In genomic region chr3:130288756-130289155, GRCm38 (mm10) we compare ENCODE assay signal across 18 mouse cellular contexts.
DNase-seq lines count a peak whose midpoint lies in the region; ATAC-seq and TF ChIP-seq lines count a peak whose summit lies in the region.
"Had no signal": no experiment of that assay in that cellular context is flagged by ENCODE, and none has a peak within 500 bp of the region (broad histone marks: within the 10 kb centered on the region; RNA-seq: fewer than 3 reads in every experiment).

No protein-coding gene starts in this region.

- H3K4me2 ChIP-seq in hindbrain, embryonic 14.5 days (replicated peaks) = no peak overlapping the region
- H3K4me2 ChIP-seq in forebrain, embryonic 11.5 days (ENCODE audit: low read depth, low read length, severe bottlenecking) = no peak overlapping the region
- no peak overlapping the region for H3K4me2 ChIP-seq in forebrain, embryonic 13.5 days
- no peak overlapping the region for H3K4me2 ChIP-seq in midbrain, embryonic 13.5 days (replicated peaks)
- H3K4me2 ChIP-seq: hindbrain, embryonic 15.5 days; limb, embryonic 12.5 days; liver, embryonic 13.5 days; lung, embryonic 15.5 days; neural tube, embryonic 13.5 days had no signal

- no peaks in the 10 kb centered on the region for H3K27me3 ChIP-seq in hindbrain, embryonic 14.5 days (ENCODE audit: control insufficient read depth, insufficient read depth, low read length)
- no peaks in the 10 kb centered on the region for H3K27me3 ChIP-seq in hindbrain, embryonic 10.5 days (ENCODE audit: insufficient read depth, poor library complexity, severe bottlenecking)
- no peaks in the 10 kb centered on the region for H3K27me3 ChIP-seq in forebrain, embryonic 11.5 days (ENCODE audit: control insufficient read depth, insufficient read depth, low read length)
- H3K27me3 ChIP-seq in forebrain, embryonic 13.5 days = no peaks in the 10 kb centered on the region
- H3K27me3 ChIP-seq in midbrain, embryonic 13.5 days = no peaks in the 10 kb centered on the region
- H3K27me3 ChIP-seq: hindbrain, embryonic 15.5 days; limb, embryonic 12.5 days; liver, embryonic 13.5 days; lung, embryonic 15.5 days; neural tube, embryonic 13.5 days had no signal

- H3K4me3 ChIP-seq in hindbrain, embryonic 14.5 days (replicated peaks; ENCODE audit: low read length) = no peak overlapping the region
- H3K4me3 ChIP-seq in hindbrain, embryonic 10.5 days = no peak overlapping the region
- H3K4me3 ChIP-seq in forebrain, embryonic 11.5 days (ENCODE audit: low read depth, low read length) = no peak overlapping the region
- no peak overlapping the region for H3K4me3 ChIP-seq in forebrain, embryonic 13.5 days
- H3K4me3 ChIP-seq in midbrain, embryonic 13.5 days (replicated peaks) = no peak overlapping the region
- H3K4me3 ChIP-seq in gastrocnemius, adult 2 months = no peak overlapping the region
- H3K4me3 ChIP-seq: hindbrain, embryonic 15.5 days; limb, embryonic 12.5 days; liver, embryonic 13.5 days; lung, embryonic 15.5 days; neural tube, embryonic 13.5 days had no signal

- H3K27ac ChIP-seq in hindbrain, embryonic 14.5 days = peak overlapping the region; percentile 49
- H3K27ac ChIP-seq in hindbrain, embryonic 10.5 days = no peak overlapping the region
- H3K27ac ChIP-seq in forebrain, embryonic 11.5 days (ENCODE audit: low read depth, low read length) = no peak overlapping the region
- H3K27ac ChIP-seq in forebrain, embryonic 13.5 days = no peak overlapping the region
- peak overlapping the region; percentile 54 for H3K27ac ChIP-seq in midbrain, embryonic 13.5 days
- H3K27ac ChIP-seq in gastrocnemius, adult 2 months = no peak overlapping the region
- H3K27ac ChIP-seq: hindbrain, embryonic 15.5 days; limb, embryonic 12.5 days; liver, embryonic 13.5 days; lung, embryonic 15.5 days; macrophage; neural tube, embryonic 13.5 days; stomach, postnatal 0 days had no signal

- TF ChIP-seq CTCF in gastrocnemius, adult 2 months (IDR thresholded peaks at IDR 0.05) = no peak

- no peak for DNase-seq in hindbrain, embryonic 14.5 days (ENCODE audit: low spot score)
- DNase-seq in hindbrain, embryonic 10.5 days (ENCODE audit: low spot score) = no peak
- DNase-seq in forebrain, embryonic 11.5 days (ENCODE audit: low spot score) = peak; percentile 53
- DNase-seq in gastrocnemius, adult 2 months = no peak
- DNase-seq: cerebellum, adult 18-20 months; gastrocnemius, postnatal 14 days; kidney, adult 8-10 months; liver, embryonic 13.5 days; right cerebral cortex, adult 18-20 months had no signal

- intact Hi-C loops in gastrocnemius, adult 2 months (cut with DNase I) = no loop called here

- ATAC-seq in hindbrain, embryonic 14.5 days (ENCODE audit: low FRiP score) = peak; percentile 26; the same call in 1 of the 2 replicates
- peak; percentile 66 for ATAC-seq in forebrain, embryonic 11.5 days (replicated peaks; ENCODE audit: low FRiP score)
- ATAC-seq in forebrain, embryonic 13.5 days = peak; percentile 21; the same call in 1 of the 2 replicates
- peak; percentile 53 for ATAC-seq in midbrain, embryonic 13.5 days
- no peak for ATAC-seq in inflammation-experienced regulatory T-cells, adult 6 months

- WGBS in hindbrain, embryonic 14.5 days = 73% methylated on average over 4 of the region's 4 CpGs
- WGBS in hindbrain, embryonic 10.5 days = 74% methylated on average over 4 of the region's 4 CpGs
- 54% methylated on average over 4 of the region's 4 CpGs for WGBS in forebrain, embryonic 11.5 days
- WGBS in forebrain, embryonic 13.5 days = 45% methylated on average over 4 of the region's 4 CpGs
- WGBS in midbrain, embryonic 13.5 days = 55% methylated on average over 4 of the region's 4 CpGs

- H3K4me1 ChIP-seq in hindbrain, embryonic 14.5 days (replicated peaks; ENCODE audit: control insufficient read depth, insufficient read depth, low read length) = peaks cover 20% of the 10 kb centered on the region; the same call in 1 of the 2 replicates
- peaks cover 21% of the 10 kb centered on the region; the same call in 1 of the 2 replicates for H3K4me1 ChIP-seq in hindbrain, embryonic 10.5 days (replicated peaks)
- H3K4me1 ChIP-seq in forebrain, embryonic 11.5 days (replicated peaks; ENCODE audit: control insufficient read depth, insufficient read depth, low read length) = 0 out of 2 replicates have a peak, but pooled peaks cover 4% of the 10 kb centered on the region
- peaks cover 40% of the 10 kb centered on the region for H3K4me1 ChIP-seq in forebrain, embryonic 13.5 days
- peaks cover 32% of the 10 kb centered on the region for H3K4me1 ChIP-seq in midbrain, embryonic 13.5 days (replicated peaks)
- H3K4me1 ChIP-seq: liver, embryonic 13.5 days; lung, embryonic 15.5 days had no signal

- H3K9ac ChIP-seq in hindbrain, embryonic 14.5 days = no peak overlapping the region
- no peak overlapping the region for H3K9ac ChIP-seq in forebrain, embryonic 11.5 days (ENCODE audit: low read length)
- H3K9ac ChIP-seq in forebrain, embryonic 13.5 days = no peak overlapping the region
- H3K9ac ChIP-seq in midbrain, embryonic 13.5 days (replicated peaks) = no peak overlapping the region
- H3K9ac ChIP-seq: hindbrain, embryonic 15.5 days; limb, embryonic 12.5 days; liver, embryonic 13.5 days; lung, embryonic 15.5 days; neural tube, embryonic 13.5 days had no signal

- no peaks in the 10 kb centered on the region for H3K9me3 ChIP-seq in hindbrain, embryonic 14.5 days (ENCODE audit: control insufficient read depth, low read length)
- H3K9me3 ChIP-seq in hindbrain, embryonic 10.5 days = no peaks in the 10 kb centered on the region
- no peaks in the 10 kb centered on the region for H3K9me3 ChIP-seq in forebrain, embryonic 11.5 days (ENCODE audit: control insufficient read depth, low read length)
- no peaks in the 10 kb centered on the region for H3K9me3 ChIP-seq in forebrain, embryonic 13.5 days (replicated peaks)
- no peaks in the 10 kb centered on the region for H3K9me3 ChIP-seq in midbrain, embryonic 13.5 days
- H3K9me3 ChIP-seq: hindbrain, embryonic 15.5 days; limb, embryonic 12.5 days; liver, embryonic 13.5 days; lung, embryonic 15.5 days; neural tube, embryonic 13.5 days had no signal

- H3K36me3 ChIP-seq in hindbrain, embryonic 14.5 days (replicated peaks; ENCODE audit: control insufficient read depth, insufficient read depth) = no peaks in the 10 kb centered on the region
- H3K36me3 ChIP-seq in hindbrain, embryonic 10.5 days = no peaks in the 10 kb centered on the region
- no peaks in the 10 kb centered on the region for H3K36me3 ChIP-seq in forebrain, embryonic 11.5 days (ENCODE audit: control insufficient read depth, insufficient read depth, low read length)
- H3K36me3 ChIP-seq in forebrain, embryonic 13.5 days (ENCODE audit: poor library complexity, severe bottlenecking) = no peaks in the 10 kb centered on the region
- H3K36me3 ChIP-seq in midbrain, embryonic 13.5 days = no peaks in the 10 kb centered on the region
- H3K36me3 ChIP-seq: hindbrain, embryonic 15.5 days; limb, embryonic 12.5 days; liver, embryonic 13.5 days; lung, embryonic 15.5 days; neural tube, embryonic 13.5 days had no signal

Comparison
In these comparisons a context has a peak if more than half of its experiments do, and no peak if none do; other contexts are left out.
1. H3K27ac ChIP-seq: peak in hindbrain, embryonic 14.5 days (single experiment) and midbrain, embryonic 13.5 days (single experiment); none in hindbrain, embryonic 10.5 days (single experiment), forebrain, embryonic 11.5 days (single experiment), forebrain, embryonic 13.5 days (single experiment) and gastrocnemius, adult 2 months (single experiment).